Mouse (Mus musculus): ENCODE results near the gene Zfp949. TPM values are rescaled to one million over a fixed set of nuclear protein-coding genes. Genes with fewer than 3 reads are reported as not detected.
A peak's percentile ranks its signal among the peaks of the same experiment; 100 is the strongest.

Zfp949 gene
- 0.78 TPM in 1 of 2 replicates, not detected in the other for polyA plus RNA-seq (2012; ENCODE audit: insufficient read depth, low replicate concordance)

GRCm38 (mm10) chr9:88547851-88548613, at the start of gene Zfp949:
Zfp949 (plus strand) TSS chr9:88548020.
- Histone ChIP-seq H3K27me3 (replicated peaks) (no peaks in the 10 kb centered on the region), H3K9me3 (no peaks in the 10 kb centered on the region), H3K36me3 (replicated peaks; ENCODE audit: low read length) (peaks cover 21% of the 10 kb centered on the region), H3K4me1 (peaks cover 29% of the 10 kb centered on the region), H3K4me3 (replicated peaks) (peak within 1 kb of the TSS; percentile 95)
- TF ChIP-seq GATA1 (IDR thresholded peaks at IDR 0.05; ENCODE audit: borderline replicate concordance, low read length): no peak
- no peak for TF ChIP-seq FLI1 (IDR thresholded peaks at IDR 0.05; ENCODE audit: low read length)

- peaks cover 3% of the 10 kb centered on the region for H3K27me3 ChIP-seq (replicated peaks)
- H3K36me3 ChIP-seq (replicated peaks; ENCODE audit: low read length): no peaks in the 10 kb centered on the region
- no peaks in the 10 kb centered on the region for H3K4me1 ChIP-seq
- TF ChIP-seq FLI1 (IDR thresholded peaks at IDR 0.05; ENCODE audit: low read length) (no peak), GATA1 (IDR thresholded peaks at IDR 0.05; ENCODE audit: borderline replicate concordance, low read length) (no peak)
- H3K9me3 ChIP-seq: peaks cover 13% of the 10 kb centered on the region
- no peak overlapping the region for H3K4me3 ChIP-seq (replicated peaks)
Observed at GRCm38 (mm10) chr9:88500112-88500511, 47.7 kb upstream of the Zfp949 start.

DNA sequence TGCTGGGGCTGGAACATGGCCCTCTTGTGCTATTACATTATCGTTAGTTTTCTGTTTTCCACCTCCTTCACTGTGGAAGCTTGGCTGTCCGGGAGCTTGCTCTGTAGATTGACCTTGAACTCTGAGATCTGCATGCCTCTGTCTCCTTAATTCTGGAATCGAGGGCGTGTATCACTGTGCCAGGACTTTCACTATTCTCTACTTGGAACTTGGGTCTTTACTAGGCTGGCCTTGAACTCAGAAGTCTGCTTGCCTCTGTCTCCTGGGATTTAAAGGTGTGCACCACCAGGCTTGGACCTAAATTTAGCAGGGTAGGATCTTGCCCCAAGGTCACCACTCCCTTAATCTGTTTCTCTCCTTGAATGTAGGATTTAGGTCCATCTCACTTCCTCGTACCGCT, 46.0 kb upstream of the Zfp949 start:
- peaks cover 2% of the 10 kb centered on the region for H3K9me3 ChIP-seq
- no peaks in the 10 kb centered on the region for H3K4me1 ChIP-seq
- peaks cover 6% of the 10 kb centered on the region for H3K27me3 ChIP-seq (replicated peaks)
- H3K36me3 ChIP-seq (replicated peaks; ENCODE audit: low read length): no peaks in the 10 kb centered on the region
- H3K4me3 ChIP-seq (replicated peaks): no peak overlapping the region
- no peak for TF ChIP-seq FLI1 (IDR thresholded peaks at IDR 0.05; ENCODE audit: low read length)
- TF ChIP-seq GATA1 (IDR thresholded peaks at IDR 0.05; ENCODE audit: borderline replicate concordance, low read length): no peak

GRCm38 (mm10) chr9:88515546-88515945, 32.3 kb upstream of the Zfp949 start:
- TF ChIP-seq GATA1 (IDR thresholded peaks at IDR 0.05; ENCODE audit: borderline replicate concordance, low read length) (no peak), FLI1 (IDR thresholded peaks at IDR 0.05; ENCODE audit: low read length) (no peak)
- H3K9me3 ChIP-seq: no peaks in the 10 kb centered on the region
- peaks cover 18% of the 10 kb centered on the region for H3K4me1 ChIP-seq
- H3K4me3 ChIP-seq (replicated peaks): no peak overlapping the region
- H3K27me3 ChIP-seq (replicated peaks): peaks cover 5% of the 10 kb centered on the region
- peaks cover 12% of the 10 kb centered on the region for H3K36me3 ChIP-seq (replicated peaks; ENCODE audit: low read length)

GRCm38 (mm10) chr9:88516361-88516995, 31.3 kb upstream of the Zfp949 start:
- no peak for TF ChIP-seq FLI1 (IDR thresholded peaks at IDR 0.05; ENCODE audit: low read length)
- no peak for TF ChIP-seq GATA1 (IDR thresholded peaks at IDR 0.05; ENCODE audit: borderline replicate concordance, low read length)
- Histone ChIP-seq H3K4me1 (peaks cover 21% of the 10 kb centered on the region), H3K27me3 (replicated peaks) (peaks cover 5% of the 10 kb centered on the region), H3K36me3 (replicated peaks; ENCODE audit: low read length) (peaks cover 20% of the 10 kb centered on the region), H3K9me3 (no peaks in the 10 kb centered on the region), H3K4me3 (replicated peaks) (no peak overlapping the region)

GRCm38 (mm10) chr9:88519390-88520121, 28.3 kb upstream of the Zfp949 start:
- Histone ChIP-seq H3K4me1 (peaks cover 31% of the 10 kb centered on the region), H3K27me3 (replicated peaks) (no peaks in the 10 kb centered on the region), H3K9me3 (no peaks in the 10 kb centered on the region), H3K36me3 (replicated peaks; ENCODE audit: low read length) (peaks cover 20% of the 10 kb centered on the region), H3K4me3 (replicated peaks) (no peak overlapping the region)
- no peak for TF ChIP-seq GATA1 (IDR thresholded peaks at IDR 0.05; ENCODE audit: borderline replicate concordance, low read length)
- no peak for TF ChIP-seq FLI1 (IDR thresholded peaks at IDR 0.05; ENCODE audit: low read length)

DNA sequence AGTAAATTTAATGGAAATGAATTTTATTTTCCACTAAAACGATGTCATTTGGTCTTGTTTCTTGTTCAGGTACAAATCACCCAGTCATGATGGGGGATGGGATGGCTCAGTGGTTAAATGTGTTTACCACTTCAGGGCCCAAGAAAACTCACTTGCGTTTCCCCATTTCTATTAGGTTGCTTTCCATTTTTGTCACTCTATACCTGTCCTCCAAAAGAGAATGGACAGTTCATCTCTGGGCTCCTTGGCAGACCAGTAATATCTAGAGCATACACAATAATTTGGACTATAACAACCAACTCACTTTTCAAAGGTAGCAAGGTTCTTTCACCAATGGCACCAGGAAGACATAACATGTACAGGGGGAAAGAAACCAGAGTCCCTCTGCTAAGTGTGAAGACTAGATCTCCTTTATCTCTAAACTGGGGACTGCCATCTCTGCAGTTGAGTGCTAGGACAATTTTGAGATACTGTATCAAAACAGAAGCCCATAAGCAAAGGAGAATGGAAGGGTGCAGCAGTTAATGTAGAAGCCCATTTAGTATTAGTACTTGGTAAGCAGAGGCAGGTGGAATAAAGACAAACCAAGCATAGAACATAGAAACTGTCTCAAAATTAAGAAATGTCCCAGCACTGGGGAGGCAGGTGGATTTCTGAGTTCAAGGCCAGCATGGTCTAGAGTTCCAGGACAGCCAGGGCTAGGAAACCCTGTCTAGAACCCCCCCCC, 27.5 kb upstream of the Zfp949 start:
- Histone ChIP-seq H3K36me3 (replicated peaks; ENCODE audit: low read length) (peaks cover 20% of the 10 kb centered on the region), H3K4me1 (peaks cover 30% of the 10 kb centered on the region), H3K9me3 (no peaks in the 10 kb centered on the region), H3K27me3 (replicated peaks) (no peaks in the 10 kb centered on the region), H3K4me3 (replicated peaks) (no peak overlapping the region)
- no peak for TF ChIP-seq FLI1 (IDR thresholded peaks at IDR 0.05; ENCODE audit: low read length)

DNA sequence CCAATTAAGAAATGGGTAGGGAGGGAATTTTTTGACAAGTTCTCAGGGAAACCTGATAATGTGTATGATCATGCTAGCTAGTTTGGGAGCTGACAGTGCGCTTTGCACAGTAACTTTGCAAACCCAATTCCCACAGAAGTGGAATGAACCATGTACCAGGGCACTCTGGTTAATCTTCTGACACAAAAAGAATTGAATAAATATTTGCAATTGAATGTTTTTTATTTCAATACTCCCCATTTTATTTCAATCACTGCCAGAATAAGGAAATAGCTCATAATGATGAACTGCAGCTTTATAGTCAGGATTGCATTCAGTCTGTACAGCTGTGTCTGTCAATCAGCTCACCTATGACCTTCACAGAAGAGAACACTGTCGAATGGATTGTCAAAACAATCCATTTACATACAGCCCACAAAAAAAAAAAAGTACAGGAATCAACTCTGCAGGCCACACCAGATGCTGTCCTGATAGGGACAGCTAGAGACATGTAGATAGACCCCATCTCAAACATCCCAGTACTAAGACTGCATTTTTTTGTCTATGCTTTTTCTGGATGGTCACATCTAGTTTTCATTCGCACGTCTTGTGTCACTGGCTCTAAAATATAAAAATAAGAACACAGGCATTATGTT, 26.9 kb upstream of the Zfp949 start:
- TF ChIP-seq GATA1 (IDR thresholded peaks at IDR 0.05; ENCODE audit: borderline replicate concordance, low read length) (no peak), FLI1 (IDR thresholded peaks at IDR 0.05; ENCODE audit: low read length) (no peak)
- no peaks in the 10 kb centered on the region for H3K27me3 ChIP-seq (replicated peaks)
- H3K36me3 ChIP-seq (replicated peaks; ENCODE audit: low read length): peaks cover 20% of the 10 kb centered on the region
- H3K4me3 ChIP-seq (replicated peaks): peak overlapping the region; percentile 76
- H3K4me1 ChIP-seq: peaks cover 25% of the 10 kb centered on the region
- no peaks in the 10 kb centered on the region for H3K9me3 ChIP-seq

DNA sequence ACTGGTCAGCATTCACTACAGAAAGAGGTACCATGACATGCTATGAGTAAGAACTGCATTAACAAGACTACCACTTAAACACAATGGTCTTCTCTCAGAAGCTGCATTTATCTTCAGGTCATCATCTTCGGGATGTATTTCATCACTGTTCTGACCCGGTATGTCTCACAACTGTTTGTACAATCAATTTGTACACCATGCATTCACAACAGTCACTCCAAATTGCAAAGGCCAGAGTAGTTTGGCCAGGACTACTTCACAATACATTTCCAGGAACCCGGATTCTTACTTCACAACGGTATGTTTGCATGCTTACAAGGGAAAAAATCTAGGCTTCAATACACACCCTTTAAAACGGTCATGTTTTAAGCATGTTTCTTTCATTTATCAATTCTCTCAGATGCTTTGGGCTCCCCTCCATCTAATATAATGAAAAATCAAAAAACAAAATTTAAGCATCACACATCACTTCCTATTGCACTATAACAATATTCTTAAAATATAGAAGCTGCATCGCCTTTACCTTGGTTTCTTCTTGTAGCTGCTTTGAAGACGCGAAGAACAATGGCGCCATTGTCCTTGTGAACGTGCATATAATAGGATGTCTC, 25.8 kb upstream of the Zfp949 start:
- Histone ChIP-seq H3K9me3 (no peaks in the 10 kb centered on the region), H3K27me3 (replicated peaks) (no peaks in the 10 kb centered on the region), H3K4me1 (peaks cover 25% of the 10 kb centered on the region), H3K4me3 (replicated peaks) (peak overlapping the region; percentile 95), H3K36me3 (replicated peaks; ENCODE audit: low read length) (peaks cover 20% of the 10 kb centered on the region)
- TF ChIP-seq GATA1 (IDR thresholded peaks at IDR 0.05; ENCODE audit: borderline replicate concordance, low read length) (no peak), FLI1 (IDR thresholded peaks at IDR 0.05; ENCODE audit: low read length) (no peak)

All from megakaryocyte, embryonic 14.5 days (primary cell).